Mouse (Mus musculus) forebrain, embryonic 12.5 days (tissue): ENCODE data around the gene Plcg1. TPM values are rescaled to one million over a fixed set of nuclear protein-coding genes. Genes with fewer than 3 reads are reported as not detected.

Source experiments
- ATAC-seq: fragments of 200-750 bp; cut with Nextera tagmentation; 2 replicates; pipeline ENCODE4 v1.8.0; 2017; ENCODE audit warnings: moderate TSS enrichment; ENCODE audit not compliant: low FRiP score
- H3K27ac ChIP-seq: fragments of 300-500 bp; sonication (generic); 2 replicates; pipeline ENCODE4 v1.5.1; 2016; ENCODE audit warnings: mild to moderate bottlenecking
- H3K27me3 ChIP-seq: fragments of 300-500 bp; sonication (generic); 2 replicates; pipeline ENCODE4 v1.6.1; 2016; ENCODE audit warnings: mild to moderate bottlenecking
- H3K36me3 ChIP-seq: fragments of 300-500 bp; sonication (generic); replicated peaks from 2 replicates; pipeline ENCODE4 v1.6.1; 2016; ENCODE audit warnings: mild to moderate bottlenecking
- H3K4me1 ChIP-seq: fragments of 300-500 bp; sonication (generic); 2 replicates; pipeline ENCODE4 v1.6.1; 2016
- H3K4me2 ChIP-seq: fragments of 300-500 bp; sonication (generic); 2 replicates; pipeline ENCODE4 v1.6.1; 2016; ENCODE audit warnings: mild to moderate bottlenecking, moderate library complexity
- H3K4me3 ChIP-seq: fragments of 300-500 bp; sonication (generic); replicated peaks from 2 replicates; pipeline ENCODE4 v1.5.1; 2016; ENCODE audit warnings: mild to moderate bottlenecking
- H3K9ac ChIP-seq: fragments of 300-500 bp; sonication (generic); 2 replicates; pipeline ENCODE4 v1.6.1; 2016; ENCODE audit warnings: mild to moderate bottlenecking
- H3K9me3 ChIP-seq: fragments of 300-500 bp; sonication (generic); 2 replicates; pipeline ENCODE4 v1.6.1; 2016
- WGBS: fragments of 180-500 bp; shearing (Covaris S2); methylation state at CpG from one replicate; pipeline ENCODE4 v1.1.7; 2016; 5-methylcytosine and 5-hydroxymethylcytosine counted together
- polyA plus RNA-seq: library from polyadenylated mRNA; unstranded; fragments of >200 nt; fragmentation: Nextera tagmentation; extraction: Ambion mirVana; gene quantifications from 2 replicates; pipeline ENCODE4 v1.2.1, GENCODE M21; 2016

Plcg1 gene
- polyA plus RNA-seq, 1 experiment from 2014 or later: 100 TPM

- no peak overlapping the region for H3K4me2 ChIP-seq
- ATAC-seq: no peak
- 0 out of 2 replicates have a peak, but pooled peaks cover 5% of the 10 kb centered on the region for H3K36me3 ChIP-seq
- H3K4me1 ChIP-seq: no peaks in the 10 kb centered on the region
- H3K9me3 ChIP-seq: 0 out of 2 replicates have a peak, but pooled peaks cover 4% of the 10 kb centered on the region
- H3K27me3 ChIP-seq: no peaks in the 10 kb centered on the region
- H3K27ac ChIP-seq: no peak overlapping the region
- 88% methylated on average over 1 of the region's 1 CpGs for WGBS
- no peak overlapping the region for H3K9ac ChIP-seq
- H3K4me3 ChIP-seq: no peak overlapping the region
Measured at GRCm38 (mm10) chr2:160810802-160811201, 79.7 kb downstream of the Plcg1 start.

Other genes starting within 250 kb of the Plcg1 start
- 146 and 148 TPM in 2 replicates for gene Top1, start 85.4 kb upstream of the Plcg1 start, polyA plus RNA-seq
- 16.0 and 16.5 TPM in 2 replicates for gene Zhx3, start 141.7 kb downstream of the Plcg1 start, polyA plus RNA-seq
- 0.27 and 0.28 TPM in 2 replicates for gene Lpin3, start 149.4 kb downstream of the Plcg1 start, polyA plus RNA-seq
- 2.9 and 3.2 TPM in 2 replicates for gene Emilin3, start 181.0 kb downstream of the Plcg1 start, polyA plus RNA-seq